Mouse (Mus musculus) ovary, postnatal 10 days (tissue): Measurements from ENCODE around the gene Sel1l2.
"Not testable (repeated sequence)": the region's sequence is repeated elsewhere in the genome, so short reads cannot be mapped to it uniquely, and the experiment has no call there.

Experiments used
- DNase-seq: peaks from one replicate; pipeline ENCODE4 v3.0.0; 2022; ENCODE audit warnings: low spot score

Sel1l2 gene

DNA sequence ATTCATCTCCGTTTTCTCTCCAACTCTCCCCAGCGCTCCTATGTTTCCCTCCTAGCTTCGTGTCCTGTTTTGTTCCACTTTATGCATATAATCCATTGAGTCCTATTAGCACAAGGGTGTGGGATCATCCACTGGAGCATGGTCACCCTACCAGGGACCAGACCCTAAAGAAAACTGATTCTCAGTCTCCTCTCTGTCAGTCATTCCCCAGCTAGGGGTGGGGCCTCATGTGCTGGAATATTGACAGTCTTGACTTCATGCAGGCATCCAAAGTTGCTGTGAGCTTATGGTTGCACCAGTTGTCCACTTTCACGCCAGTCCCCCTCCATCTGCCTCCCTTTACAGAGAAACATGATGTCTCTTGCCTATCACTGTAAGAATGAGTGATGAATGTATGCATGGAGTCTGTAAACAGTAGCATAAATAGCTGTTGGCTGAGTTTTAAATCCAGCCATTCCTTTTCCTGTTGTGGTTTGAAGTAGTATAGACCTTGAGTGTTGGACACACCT lies 174.9 kb downstream of the Sel1l2 start:
- DNase-seq = no peak

DNA sequence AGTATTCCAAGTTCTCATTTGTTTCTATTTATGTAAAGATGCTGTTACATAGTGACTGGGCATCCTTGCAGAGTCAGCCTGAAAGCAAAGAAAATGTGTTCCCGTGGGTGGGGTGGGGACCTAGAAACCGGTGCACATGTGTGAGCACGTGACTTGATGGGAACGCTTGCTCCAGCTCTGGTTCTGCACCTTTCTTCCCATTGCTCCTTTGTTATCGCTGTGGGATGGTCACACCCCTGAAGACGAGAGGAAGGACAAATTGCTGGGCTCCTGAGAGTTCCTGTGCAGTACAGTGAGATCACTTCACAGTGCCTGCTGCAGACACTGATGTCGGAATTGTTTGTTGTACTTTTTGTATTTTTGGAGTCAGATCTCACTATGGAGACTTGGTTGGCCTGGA lies 185.8 kb downstream of the Sel1l2 start:
- no peak for DNase-seq

DNA sequence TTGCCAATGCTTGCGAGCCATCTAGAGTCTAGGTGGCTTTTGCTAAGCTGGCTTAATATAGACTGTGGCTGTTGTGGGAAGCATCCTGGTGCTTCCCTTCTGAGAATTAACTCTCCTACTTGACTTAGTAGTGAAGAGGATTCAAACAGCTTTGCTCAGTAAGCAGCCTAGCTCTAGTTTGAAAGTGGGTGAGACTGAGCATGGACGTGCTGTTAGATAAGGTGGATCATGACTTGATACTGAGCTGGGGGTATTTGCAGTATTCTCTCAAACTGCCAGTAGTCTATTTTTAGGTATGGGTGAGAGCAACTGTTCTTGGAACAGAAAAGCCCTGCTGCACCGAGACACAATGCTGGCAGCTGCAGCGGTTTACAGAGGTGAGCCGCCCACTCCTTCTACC lies 186.9 kb downstream of the Sel1l2 start:
- no peak for DNase-seq

DNA sequence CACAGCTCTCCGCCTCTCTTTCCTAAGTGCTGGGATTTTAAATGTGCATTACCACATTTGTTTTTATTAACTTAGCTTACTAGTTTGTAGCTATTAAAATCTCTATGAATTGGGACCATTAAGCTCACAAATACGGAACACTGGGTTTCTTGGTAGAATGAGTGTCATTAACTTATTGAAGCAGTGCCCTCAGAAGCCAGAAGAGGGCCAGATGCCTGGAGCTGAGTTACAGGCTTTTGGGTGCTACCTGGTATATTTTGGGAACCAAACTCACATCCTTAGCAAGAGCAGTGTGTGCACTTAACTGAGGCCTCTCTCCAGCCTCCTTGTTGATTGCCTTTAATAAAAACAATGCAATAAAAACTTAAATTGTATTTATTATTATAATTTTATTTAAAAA lies 188.8 kb downstream of the Sel1l2 start:
- no peak for DNase-seq

DNA sequence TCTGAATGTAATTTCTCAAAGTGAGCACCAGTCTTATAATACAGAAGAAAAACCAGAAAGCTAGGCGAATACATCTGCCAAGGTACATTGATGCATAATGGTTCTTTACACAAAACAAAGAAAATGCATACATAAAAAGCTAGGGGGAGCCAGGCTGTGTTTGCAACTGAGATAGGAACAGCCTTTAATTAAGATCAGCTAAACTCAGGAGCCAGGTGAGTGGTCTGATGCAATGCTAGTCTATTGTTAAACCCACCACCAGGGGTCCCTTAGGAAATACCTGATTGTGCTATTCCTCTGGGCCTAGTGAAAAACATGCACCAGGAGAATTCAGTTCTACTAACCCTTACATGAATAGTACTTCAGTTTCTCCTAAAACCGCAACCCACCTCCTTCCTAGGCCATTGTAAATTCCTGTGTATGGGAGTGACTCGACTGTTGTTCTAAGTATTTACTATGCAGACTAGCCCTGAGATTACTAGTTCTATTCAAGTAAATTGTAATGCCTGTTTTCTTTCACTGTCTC lies 203.8 kb downstream of the Sel1l2 start:
- not testable (repeated sequence) for DNase-seq
